Mouse (Mus musculus) lung, embryonic 14.5 days (tissue): ENCODE data around the gene Mrgprb1. TPM values are rescaled to one million over a fixed set of nuclear protein-coding genes. Genes with fewer than 3 reads are reported as not detected.
"Not testable (repeated sequence)": the region's sequence is repeated elsewhere in the genome, so short reads cannot be mapped to it uniquely, and the experiment has no call there.

Experiments
- ATAC-seq: fragments of 200-750 bp; cut with Nextera tagmentation; 2 replicates; pipeline ENCODE4 v1.8.0; 2017; ENCODE audit warnings: mild to moderate bottlenecking, moderate TSS enrichment, moderate library complexity; ENCODE audit not compliant: insufficient read depth
- DNase-seq: peaks from one replicate; pipeline ENCODE4 v3.0.0-alpha.2; 2015
- H3K27ac ChIP-seq: fragments of 300-500 bp; sonication (generic); 2 replicates; pipeline ENCODE4 v1.5.1; 2014; ENCODE audit warnings: low read depth, mild to moderate bottlenecking, moderate library complexity
- H3K27me3 ChIP-seq: fragments of 300-500 bp; sonication (generic); 2 replicates; pipeline ENCODE4 v1.6.1; 2014; ENCODE audit warnings: low read length, control low read depth; ENCODE audit not compliant: insufficient read depth
- H3K36me3 ChIP-seq: fragments of 300-500 bp; sonication (generic); 2 replicates; pipeline ENCODE4 v1.6.1; 2014; ENCODE audit warnings: control low read depth; ENCODE audit not compliant: insufficient read depth
- H3K4me1 ChIP-seq: fragments of 300-500 bp; sonication (generic); 2 replicates; pipeline ENCODE4 v1.6.1; 2014; ENCODE audit warnings: antibody characterized with exemption, control low read depth; ENCODE audit not compliant: insufficient read depth
- H3K4me2 ChIP-seq: fragments of 300-500 bp; sonication (generic); 2 replicates; pipeline ENCODE4 v1.6.1; 2014; ENCODE audit warnings: mild to moderate bottlenecking
- H3K4me3 ChIP-seq: fragments of 300-500 bp; sonication (generic); 2 replicates; pipeline ENCODE4 v1.5.1; 2014; ENCODE audit warnings: low read depth, low read length
- H3K9ac ChIP-seq: fragments of 300-500 bp; sonication (generic); 2 replicates; pipeline ENCODE4 v1.6.1; 2014
- H3K9me3 ChIP-seq: fragments of 300-500 bp; sonication (generic); 2 replicates; pipeline ENCODE4 v1.6.1; 2016; ENCODE audit warnings: low read depth, low read length, control low read depth
- CTCF ChIP-seq: IDR thresholded peaks from 2 replicates; pipeline ENCODE4 v1.5.1; 2016; ENCODE audit warnings: antibody characterized with exemption, low read depth
- WGBS: fragments of 180-500 bp; shearing (Covaris S2); extraction: QIAGEN DNeasy Blood & Tissue Kit; methylation state at CpG from one replicate; pipeline ENCODE4 v1.1.7; 2014; 5-methylcytosine and 5-hydroxymethylcytosine counted together
- polyA plus RNA-seq: library from polyadenylated mRNA; unstranded; fragments of >200 nt; fragmentation: Nextera tagmentation; extraction: Ambion mirVana; gene quantifications from 2 replicates; pipeline ENCODE4 v1.2.1, GENCODE M21; 2014

Mrgprb1 gene
- not detected in 2 replicates for polyA plus RNA-seq

GRCm38 (mm10) chr7:48456242-48456641 is at the start of gene Mrgprb1:
Gene Mrgprb1, minus strand, starts transcription at chr7:48456342.
- DNase-seq (no peak), ATAC-seq (no peak)
- no peak for TF ChIP-seq CTCF
- Histone ChIP-seq H3K4me2 (no peak within 1 kb of the TSS), H3K9me3 (no peaks in the 10 kb centered on the region; the same call in 1 of the 2 replicates), H3K9ac (no peak within 1 kb of the TSS), H3K4me1 (no peaks in the 10 kb centered on the region), H3K27me3 (no peaks in the 10 kb centered on the region), H3K4me3 (no peak within 1 kb of the TSS), H3K36me3 (no peaks in the 10 kb centered on the region), H3K27ac (no peak within 1 kb of the TSS)
- 82% methylated on average over 3 of the region's 3 CpGs for WGBS

- no peak for ATAC-seq
Observed at GRCm38 (mm10) chr7:48499221-48499620, 43.1 kb upstream of the Mrgprb1 start, which contains the start of gene Mrgprx2. Gene Mrgprx2, minus strand, starts transcription at chr7:48499321.

GRCm38 (mm10) chr7:48436581-48436980 is 19.6 kb downstream of the Mrgprb1 start:
- H3K9me3 ChIP-seq: 0 out of 2 replicates have a peak, but pooled peaks cover 6% of the 10 kb centered on the region
- no peak overlapping the region for H3K9ac ChIP-seq
- no peaks in the 10 kb centered on the region for H3K27me3 ChIP-seq
- H3K4me2 ChIP-seq: no peak overlapping the region
- ATAC-seq (no peak), DNase-seq (no peak)
- 48% methylated on average over 3 of the region's 3 CpGs for WGBS
- no peak for TF ChIP-seq CTCF
- no peak overlapping the region for H3K27ac ChIP-seq
- H3K36me3 ChIP-seq: no peaks in the 10 kb centered on the region
- no peaks in the 10 kb centered on the region for H3K4me1 ChIP-seq
- H3K4me3 ChIP-seq: no peak overlapping the region

More at GRCm38 (mm10) chr7:48499221-48499620, 43.1 kb upstream of the Mrgprb1 start, which contains the start of gene Mrgprx2:
- Histone ChIP-seq H3K4me3 (no peak within 1 kb of the TSS), H3K4me1 (no peaks in the 10 kb centered on the region), H3K36me3 (no peaks in the 10 kb centered on the region), H3K9me3 (no peaks in the 10 kb centered on the region; the same call in 1 of the 2 replicates), H3K27me3 (no peaks in the 10 kb centered on the region), H3K4me2 (no peak within 1 kb of the TSS), H3K27ac (no peak within 1 kb of the TSS), H3K9ac (no peak within 1 kb of the TSS)
- no peak for DNase-seq
- no peak for TF ChIP-seq CTCF

GRCm38 (mm10) chr7:48435936-48436335 is 20.2 kb downstream of the Mrgprb1 start:
- not testable (repeated sequence) for H3K9ac ChIP-seq, H3K9me3 ChIP-seq, DNase-seq, H3K4me1 ChIP-seq, H3K4me2 ChIP-seq, H3K4me3 ChIP-seq, H3K36me3 ChIP-seq, ATAC-seq, H3K27ac ChIP-seq, H3K27me3 ChIP-seq
- WGBS: 84% methylated on average over 3 of the region's 3 CpGs

Other genes starting within 250 kb of the Mrgprb1 start
- gene Mrgprb8, start 67.8 kb downstream of the Mrgprb1 start, polyA plus RNA-seq: not detected in 2 replicates
- gene Mrgprx2, start 43.0 kb upstream of the Mrgprb1 start, polyA plus RNA-seq: not detected in 2 replicates
- not detected in 2 replicates for gene Mrgprb2, start 101.7 kb upstream of the Mrgprb1 start, polyA plus RNA-seq
- not detected in 2 replicates for gene Mrgprb3, start 187.5 kb upstream of the Mrgprb1 start, polyA plus RNA-seq